Mouse (Mus musculus): ENCODE data around the gene Prmt6.
A peak's percentile ranks its signal among the peaks of the same experiment; 100 is the strongest.

Prmt6 gene

DNA sequence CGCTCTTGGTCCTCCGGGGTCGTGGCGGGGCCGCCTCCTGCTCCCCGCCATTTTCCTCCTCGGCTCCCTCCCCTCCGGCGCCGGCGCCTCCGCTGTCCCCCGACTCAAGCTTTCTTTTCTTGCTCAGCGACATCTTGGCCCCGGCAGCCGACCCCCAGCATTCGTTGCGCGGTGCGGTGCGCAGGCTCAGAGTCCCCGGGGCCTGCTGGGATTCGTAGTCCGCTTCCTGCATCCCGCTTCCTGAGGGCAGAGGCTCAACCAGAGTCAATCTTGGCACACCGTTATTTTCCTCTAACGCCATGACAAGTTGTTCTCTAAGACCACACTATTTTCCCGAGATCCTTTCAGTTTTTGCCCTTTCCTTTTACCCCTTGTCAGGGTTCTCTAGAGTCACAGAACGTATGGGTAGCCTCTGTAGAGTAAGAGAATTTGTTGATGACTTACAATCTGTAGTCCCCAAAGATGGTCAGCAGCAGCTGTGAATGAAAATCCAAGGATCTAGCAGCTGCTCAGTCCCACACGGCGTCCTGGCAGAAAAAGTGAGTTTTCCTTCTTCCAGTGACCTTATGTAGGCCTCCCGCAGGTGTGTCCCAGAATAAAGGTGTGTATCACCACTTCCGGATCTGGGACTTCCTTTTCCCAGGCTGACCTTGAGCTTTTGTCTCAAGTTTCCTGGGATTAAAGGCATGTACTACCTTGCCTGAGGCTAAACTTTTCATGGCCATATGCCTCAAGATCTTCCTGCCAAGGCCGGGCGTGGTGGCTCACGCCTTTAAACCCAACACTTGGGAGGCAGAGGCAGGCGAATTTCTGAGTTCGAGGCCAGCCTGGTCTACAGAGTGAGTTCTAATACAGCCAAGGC, at the start of gene Prmt6:
Prmt6 (minus strand) TSS at position 160 of the 862 bp plus-strand sequence.
- DNase-seq, result peak; percentile 91

GRCm38 (mm10) chr3:110290485-110291045, 39.8 kb upstream of the Prmt6 start:
- no peak for DNase-seq

DNA sequence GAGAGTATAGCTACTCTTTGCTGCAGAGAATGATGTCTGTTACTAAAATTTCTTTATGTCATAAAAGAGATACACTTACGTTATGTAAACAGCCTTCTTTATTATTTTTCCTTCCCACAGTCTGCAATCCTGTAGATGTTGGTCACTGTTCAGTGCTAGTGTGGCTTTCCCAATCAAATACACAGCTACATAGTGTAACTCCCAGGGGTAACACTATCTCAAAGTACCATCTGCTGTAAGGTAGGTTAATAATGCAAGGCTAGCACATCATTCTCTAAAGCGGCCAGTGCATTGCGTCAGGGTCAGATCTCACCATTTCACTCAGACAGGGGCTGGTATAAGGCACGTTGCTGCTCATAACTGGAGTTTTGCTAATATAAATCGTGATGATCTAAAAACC, 31.9 kb upstream of the Prmt6 start:
- no peak for DNase-seq

- DNase-seq, result no peak
Measured at GRCm38 (mm10) chr3:110267790-110268189, 17.0 kb upstream of the Prmt6 start.

DNA sequence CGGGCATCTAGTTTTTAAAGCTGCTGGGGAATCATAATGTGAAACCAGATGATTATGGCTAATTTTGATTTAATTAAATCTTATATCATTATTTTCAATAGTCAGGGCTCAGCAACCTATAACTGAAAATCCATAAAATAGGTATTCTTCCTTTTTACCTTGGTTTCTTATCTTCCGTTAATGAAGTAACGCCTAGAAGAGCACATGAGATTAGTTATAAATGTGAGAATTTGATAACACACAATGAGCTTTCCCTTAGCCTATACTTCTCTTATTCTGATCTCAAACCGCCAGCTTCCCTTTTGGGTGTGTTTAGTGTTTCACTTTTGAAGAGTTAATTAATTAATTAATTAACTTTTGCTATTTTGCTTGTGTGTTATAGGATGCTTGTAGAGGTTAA, 2.3 kb upstream of the Prmt6 start:
- no peak for DNase-seq

DNA sequence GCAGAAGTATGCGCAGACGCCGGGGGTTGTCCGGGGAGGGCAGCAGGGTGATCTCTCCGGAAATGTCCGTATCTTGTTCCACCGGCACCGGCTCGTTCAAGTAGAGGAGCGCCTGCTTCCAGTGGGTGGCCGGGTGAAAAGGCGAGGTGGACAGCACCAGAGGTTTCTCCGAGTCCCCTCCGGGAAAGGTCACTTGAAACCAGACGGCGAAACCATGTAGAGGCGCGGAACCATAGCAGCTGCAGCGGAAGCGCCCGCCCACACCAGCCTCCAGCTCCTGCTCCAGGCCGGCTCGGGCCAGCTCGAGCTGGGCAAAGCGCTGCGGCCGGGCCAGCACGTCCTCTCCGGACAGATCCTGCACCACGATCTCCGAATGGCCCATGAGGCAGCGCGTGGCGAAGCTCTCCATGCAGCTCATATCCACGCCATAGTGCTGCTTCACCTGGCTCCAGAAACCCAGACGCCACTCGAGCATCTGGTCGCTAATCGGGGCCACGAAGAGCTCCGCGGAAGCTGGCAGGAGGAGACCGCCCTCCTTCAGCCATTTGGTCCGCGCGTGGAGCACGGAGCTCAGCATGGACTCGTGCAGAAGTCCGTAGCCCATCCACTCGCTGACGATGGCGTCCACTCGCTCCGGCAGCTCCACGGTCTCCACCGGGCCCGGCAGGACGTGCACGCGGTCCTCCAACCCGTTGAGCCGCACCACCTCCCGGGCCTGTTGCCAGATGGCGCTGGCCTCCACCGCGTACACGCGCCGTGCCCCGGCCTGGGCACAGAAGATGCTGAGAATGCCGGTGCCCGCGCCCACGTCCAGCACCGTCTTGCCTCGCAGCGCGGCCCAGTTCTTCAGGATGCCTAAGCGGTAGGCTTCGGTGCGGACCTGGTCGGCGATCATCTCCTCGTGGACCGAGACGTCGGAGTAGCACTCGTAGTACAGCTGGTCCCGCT, 633 bp downstream of the Prmt6 start:
- DNase-seq, result peak; percentile 71

GRCm38 (mm10) chr3:110236819-110237463, 13.9 kb downstream of the Prmt6 start:
- no peak for DNase-seq

Data from lung, postnatal 10 days (tissue).